ENCODE assay signal across 8 mouse cellular contexts in genomic region chr11:47988697-47989533, GRCm38 (mm10). TPM values are rescaled to one million over a fixed set of nuclear protein-coding genes. Genes with fewer than 3 reads are reported as not detected.
DNase-seq lines count a peak whose midpoint lies in the region; ATAC-seq and TF ChIP-seq lines count a peak whose summit lies in the region.

TSS of gene Sgcd (minus strand) at chr11:47988969.

- no peaks in the 10 kb centered on the region; the same call in 1 of the 2 replicates for H3K4me1 ChIP-seq in hindbrain, embryonic 11.5 days (replicated peaks; ENCODE audit: control insufficient read depth, insufficient read depth, low read length)
- peaks cover 8% of the 10 kb centered on the region; the same call in 1 of the 2 replicates for H3K4me1 ChIP-seq in midbrain, embryonic 12.5 days
- no peaks in the 10 kb centered on the region for H3K4me1 ChIP-seq in stomach, postnatal 0 days (replicated peaks; ENCODE audit: control insufficient read depth, insufficient read depth)

- under 1% methylated on average over 54 of the region's 67 CpGs for WGBS in hindbrain, embryonic 11.5 days
- WGBS in midbrain, embryonic 12.5 days = under 1% methylated on average over 64 of the region's 67 CpGs
- under 1% methylated on average over 56 of the region's 67 CpGs for WGBS in stomach, postnatal 0 days

- no peak for TF ChIP-seq EP300 in stomach, postnatal 0 days (optimal IDR thresholded peaks at IDR 0.05)

- intact Hi-C loops in left cerebral cortex, adult 2 months (cut with DNase I) = loop anchor here (5.0 to 10.0 kb wide), 3 partner anchors 97 to 598 kb away; no protein-coding TSS in a partner anchor

- ATAC-seq in hindbrain, embryonic 11.5 days (ENCODE audit: low FRiP score) = peak; percentile 92
- peak; percentile 91 for ATAC-seq in midbrain, embryonic 12.5 days (ENCODE audit: low FRiP score, low read depth)
- ATAC-seq in stomach, postnatal 0 days (ENCODE audit: low FRiP score, low TSS enrichment) = peak; percentile 66

- peak within 1 kb of the TSS; percentile 64 for H3K4me3 ChIP-seq in hindbrain, embryonic 11.5 days (ENCODE audit: low read depth, low read length)
- H3K4me3 ChIP-seq in left cerebral cortex, adult 2 months = peak within 1 kb of the TSS; percentile 72
- H3K4me3 ChIP-seq in midbrain, embryonic 12.5 days = peak within 1 kb of the TSS; percentile 77
- H3K4me3 ChIP-seq in stomach, postnatal 0 days (ENCODE audit: low read depth, low read length) = peak within 1 kb of the TSS; percentile 52

- no peak for TF ChIP-seq CTCF in left cerebral cortex, adult 2 months (IDR thresholded peaks at IDR 0.05)
- TF ChIP-seq CTCF in stomach, postnatal 0 days (IDR thresholded peaks at IDR 0.05; ENCODE audit: low read depth) = no peak

- no peaks in the 10 kb centered on the region for H3K36me3 ChIP-seq in hindbrain, embryonic 11.5 days (ENCODE audit: control insufficient read depth, insufficient read depth, low read length)
- H3K36me3 ChIP-seq in midbrain, embryonic 12.5 days = no peaks in the 10 kb centered on the region
- no peaks in the 10 kb centered on the region for H3K36me3 ChIP-seq in stomach, postnatal 0 days (ENCODE audit: control insufficient read depth, insufficient read depth, low read length)

- H3K27me3 ChIP-seq in hindbrain, embryonic 11.5 days (ENCODE audit: control insufficient read depth, insufficient read depth, low read length) = peaks cover 10% of the 10 kb centered on the region
- H3K27me3 ChIP-seq in midbrain, embryonic 12.5 days = peaks cover 32% of the 10 kb centered on the region
- H3K27me3 ChIP-seq in stomach, postnatal 0 days (ENCODE audit: control insufficient read depth, insufficient read depth, low read length) = no peaks in the 10 kb centered on the region

- no peaks in the 10 kb centered on the region for H3K9me3 ChIP-seq in hindbrain, embryonic 11.5 days (ENCODE audit: control insufficient read depth, low read length)
- no peaks in the 10 kb centered on the region for H3K9me3 ChIP-seq in midbrain, embryonic 12.5 days
- no peaks in the 10 kb centered on the region for H3K9me3 ChIP-seq in stomach, postnatal 0 days (ENCODE audit: control insufficient read depth, low read length)

- peak within 1 kb of the TSS; percentile 61 for H3K9ac ChIP-seq in hindbrain, embryonic 11.5 days (ENCODE audit: low read depth, low read length)
- H3K9ac ChIP-seq in midbrain, embryonic 12.5 days (replicated peaks) = peak within 1 kb of the TSS; percentile 73
- peak within 1 kb of the TSS; percentile 50 for H3K9ac ChIP-seq in stomach, postnatal 0 days (ENCODE audit: low read length)

- H3K4me2 ChIP-seq in hindbrain, embryonic 11.5 days (replicated peaks; ENCODE audit: low read depth, low read length) = peak within 1 kb of the TSS; percentile 95
- H3K4me2 ChIP-seq in midbrain, embryonic 12.5 days (replicated peaks) = peak within 1 kb of the TSS; percentile 89
- H3K4me2 ChIP-seq in stomach, postnatal 0 days (replicated peaks; ENCODE audit: low read depth) = peak within 1 kb of the TSS; percentile 78

- peak; percentile 36 for DNase-seq in WW6 (ENCODE audit: low read depth, low spot score)
- DNase-seq in cerebellum, postnatal 14 days = peak; percentile 54 to 62
- peak; percentile 52 to 60 for DNase-seq in frontal cortex, postnatal 36 days (ENCODE audit: low spot score in 2 of 2)
- DNase-seq in hindbrain, embryonic 11.5 days (ENCODE audit: low spot score) = peak; percentile 73
- DNase-seq in left cerebral cortex, adult 2 months (ENCODE audit: extremely low spot score in 1 of 2, low spot score in 2 of 2) = peak; percentile 60 to 65
- DNase-seq in stomach, postnatal 0 days (ENCODE audit: low spot score) = peak; percentile 28
- DNase-seq in thymus, postnatal 36 days = no peak

- peak within 1 kb of the TSS; percentile 70 for H3K27ac ChIP-seq in hindbrain, embryonic 11.5 days (ENCODE audit: low read depth, low read length)
- peak within 1 kb of the TSS; percentile 87 for H3K27ac ChIP-seq in left cerebral cortex, adult 2 months
- H3K27ac ChIP-seq in midbrain, embryonic 12.5 days (replicated peaks) = peak within 1 kb of the TSS; percentile 67
- no peak within 1 kb of the TSS for H3K27ac ChIP-seq in stomach, postnatal 0 days (replicated peaks)

RNA-seq across cellular contexts. Expression of gene Sgcd, which starts in this region (rescaled TPM):
- 1.9 and 4.3 TPM in 2 replicates for polyA plus RNA-seq in hindbrain, embryonic 11.5 days (2014; fragmentation: Nextera tagmentation; extraction: Ambion mirVana)
- total RNA-seq in left cerebral cortex, adult 2 months (2021) = 10 to 100 TPM; 15.0 to 18.7 TPM
- polyA plus RNA-seq in midbrain, embryonic 12.5 days (2016; fragmentation: Nextera tagmentation; extraction: Ambion mirVana) = 3.8 and 4.6 TPM in 2 replicates
- 1.5 and 2.0 TPM in 2 replicates for polyA plus RNA-seq in stomach, postnatal 0 days (2015; fragmentation: Nextera tagmentation; extraction: Ambion mirVana)

Comparison
In these comparisons a context has a peak if more than half of its experiments do, and no peak if none do; other contexts are left out.
1. DNase-seq: peak in WW6 (single experiment), cerebellum, postnatal 14 days (2 of 2), frontal cortex, postnatal 36 days (2 of 2), hindbrain, embryonic 11.5 days (single experiment), left cerebral cortex, adult 2 months (2 of 2) and stomach, postnatal 0 days (single experiment); none in thymus, postnatal 36 days (0 of 2).
2. Peak in every context shown above with its lines, with median percentiles within 50 percentile points of each other: ATAC-seq, H3K4me2 ChIP-seq, H3K4me3 ChIP-seq and H3K9ac ChIP-seq.